Mouse (Mus musculus): ENCODE measurements around the gene Rgs6.
A peak's percentile ranks its signal among the peaks of the same experiment; 100 is the strongest.

Rgs6 gene

GRCm38 (mm10) chr12:82649991-82650390 is 61.9 kb downstream of the Rgs6 start:
- DNase-seq (ENCODE audit: low spot score), result no peak

- no peak for DNase-seq (ENCODE audit: low spot score)
Observed at GRCm38 (mm10) chr12:82664598-82664997, 76.5 kb downstream of the Rgs6 start.

- no peak for DNase-seq (ENCODE audit: low spot score)
Observed at GRCm38 (mm10) chr12:82667441-82667840, 79.3 kb downstream of the Rgs6 start.

- no peak for DNase-seq (ENCODE audit: low spot score)
Observed at GRCm38 (mm10) chr12:82670201-82670737, 82.2 kb downstream of the Rgs6 start.

GRCm38 (mm10) chr12:82671591-82671990 is 83.5 kb downstream of the Rgs6 start:
- no peak for DNase-seq (ENCODE audit: low spot score)

- no peak for DNase-seq (ENCODE audit: low spot score)
Observed at GRCm38 (mm10) chr12:82675137-82675536, 87.0 kb downstream of the Rgs6 start.

- no peak for DNase-seq (ENCODE audit: low spot score)
Observed at GRCm38 (mm10) chr12:82687015-82687414, 98.9 kb downstream of the Rgs6 start.

GRCm38 (mm10) chr12:82698886-82699527 is 110.9 kb downstream of the Rgs6 start:
- DNase-seq (ENCODE audit: low spot score), result no peak

GRCm38 (mm10) chr12:82699528-82699905 is 111.4 kb downstream of the Rgs6 start:
- no peak for DNase-seq (ENCODE audit: low spot score)

GRCm38 (mm10) chr12:82700241-82700640 is 112.1 kb downstream of the Rgs6 start:
- DNase-seq (ENCODE audit: low spot score), result no peak

- peak; percentile 56 for DNase-seq (ENCODE audit: low spot score)
Observed at GRCm38 (mm10) chr12:82700840-82701239, 112.7 kb downstream of the Rgs6 start.

GRCm38 (mm10) chr12:82701359-82701758 is 113.3 kb downstream of the Rgs6 start:
- DNase-seq (ENCODE audit: low spot score), result no peak

- DNase-seq (ENCODE audit: low spot score), result no peak
Observed at GRCm38 (mm10) chr12:82710376-82710775, 122.3 kb downstream of the Rgs6 start.

GRCm38 (mm10) chr12:82714284-82714683 is 126.2 kb downstream of the Rgs6 start:
- DNase-seq (ENCODE audit: low spot score), result no peak

- no peak for DNase-seq (ENCODE audit: low spot score)
Observed at GRCm38 (mm10) chr12:82723017-82723540, 135.0 kb downstream of the Rgs6 start.

- DNase-seq (ENCODE audit: low spot score), result no peak
Observed at GRCm38 (mm10) chr12:82726255-82726654, 138.2 kb downstream of the Rgs6 start.

- DNase-seq (ENCODE audit: low spot score), result no peak
Observed at GRCm38 (mm10) chr12:82731587-82731986, 143.5 kb downstream of the Rgs6 start.

- no peak for DNase-seq (ENCODE audit: low spot score)
Observed at GRCm38 (mm10) chr12:82742955-82743354, 154.9 kb downstream of the Rgs6 start.

- DNase-seq (ENCODE audit: low spot score), result no peak
Observed at GRCm38 (mm10) chr12:82744026-82744425, 155.9 kb downstream of the Rgs6 start.

- DNase-seq (ENCODE audit: low spot score), result no peak
Observed at GRCm38 (mm10) chr12:82744826-82745225, 156.7 kb downstream of the Rgs6 start.

- no peak for DNase-seq (ENCODE audit: low spot score)
Observed at GRCm38 (mm10) chr12:82747099-82747498, 159.0 kb downstream of the Rgs6 start.

- DNase-seq (ENCODE audit: low spot score), result no peak
Observed at GRCm38 (mm10) chr12:82751846-82752245, 163.8 kb downstream of the Rgs6 start.

- no peak for DNase-seq (ENCODE audit: low spot score)
Observed at GRCm38 (mm10) chr12:82754501-82754900, 166.4 kb downstream of the Rgs6 start.

- no peak for DNase-seq (ENCODE audit: low spot score)
Observed at GRCm38 (mm10) chr12:82756756-82757155, 168.7 kb downstream of the Rgs6 start.
